In genomic region chr11:69864138-69864860, GRCm38 (mm10) we compare ENCODE assay signal across 35 mouse cellular contexts. TPM values are rescaled to one million over a fixed set of nuclear protein-coding genes. Genes with fewer than 3 reads are reported as not detected.
A peak's percentile ranks its signal among the peaks of the same experiment; 100 is the strongest.
DNase-seq lines count a peak whose midpoint lies in the region; ATAC-seq and TF ChIP-seq lines count a peak whose summit lies in the region.
"Had no signal": no experiment of that assay in that cellular context is flagged by ENCODE, and none has a peak within 500 bp of the region (broad histone marks: within the 10 kb centered on the region; RNA-seq: fewer than 3 reads in every experiment).

No protein-coding gene starts in this region.

- TF ChIP-seq EP300 in liver, postnatal 0 days (IDR thresholded peaks at IDR 0.05; ENCODE audit: low read depth): no peak

- H3K27ac ChIP-seq in heart, embryonic 13.5 days (replicated peaks): peak overlapping the region; percentile 65
- H3K27ac ChIP-seq in liver, embryonic 11.5 days (ENCODE audit: low read depth, low read length): peak overlapping the region; percentile 76
- H3K27ac ChIP-seq in liver, postnatal 0 days (ENCODE audit: low read depth): no peak overlapping the region
- H3K27ac ChIP-seq: embryonic facial prominence, embryonic 13.5 days; hindbrain, embryonic 10.5 days; intestine, embryonic 15.5 days; limb, embryonic 12.5 days; neural tube, embryonic 13.5 days had no signal

- no peak for ATAC-seq in heart, embryonic 13.5 days (ENCODE audit: extremely low read depth, insufficient number of reproducible peaks, low FRiP score, low TSS enrichment)
- peak; percentile 54; the same call in 1 of the 2 replicates for ATAC-seq in erythroblast, adult 5-6 weeks (replicated peaks; ENCODE audit: low FRiP score, poor library complexity, severe bottlenecking)
- ATAC-seq in liver, embryonic 11.5 days (replicated peaks; ENCODE audit: low FRiP score): no peak
- no peak for ATAC-seq in liver, postnatal 0 days
- ATAC-seq: forebrain, postnatal 0 days; hindbrain, embryonic 16.5 days; intestine, embryonic 15.5 days; midbrain, embryonic 16.5 days had no signal

- WGBS in heart, embryonic 13.5 days: 54% methylated on average over 8 of the region's 8 CpGs
- WGBS in liver, embryonic 11.5 days: 41% methylated on average over 8 of the region's 8 CpGs
- WGBS in liver, postnatal 0 days (ENCODE audit: insufficient replicate concordance): 36% methylated on average over 8 of the region's 8 CpGs

- no peak for DNase-seq in heart, postnatal 14 days
- DNase-seq in liver, embryonic 11.5 days (ENCODE audit: low spot score): no peak
- no peak for DNase-seq in liver, postnatal 0 days
- DNase-seq in testis, postnatal 10 days (ENCODE audit: low spot score): no peak
- DNase-seq in adrenal gland, postnatal 36 days: no peak
- DNase-seq: adrenal gland, postnatal 14 days; cerebellum, adult 8-10 months; cerebellum, postnatal 36 days; embryo, embryonic 11 days; forebrain, postnatal 0 days; gastrocnemius, postnatal 14 days; kidney, adult 8-10 months; kidney, postnatal 10 days; lung, adult 2 months; lung, postnatal 14 days; thymus, adult 2 months; thymus, postnatal 4 days had no signal

- no peaks in the 10 kb centered on the region for H3K9me3 ChIP-seq in heart, embryonic 13.5 days
- no peaks in the 10 kb centered on the region for H3K9me3 ChIP-seq in liver, embryonic 11.5 days (ENCODE audit: control insufficient read depth, low read length)
- no peaks in the 10 kb centered on the region for H3K9me3 ChIP-seq in liver, postnatal 0 days (ENCODE audit: low read length)
- H3K9me3 ChIP-seq: embryonic facial prominence, embryonic 13.5 days; hindbrain, embryonic 10.5 days; intestine, embryonic 15.5 days; limb, embryonic 12.5 days; megakaryocyte, embryonic 14.5 days; neural tube, embryonic 13.5 days had no signal

- H3K27me3 ChIP-seq in heart, embryonic 13.5 days (replicated peaks): peaks cover 8% of the 10 kb centered on the region
- H3K27me3 ChIP-seq in liver, embryonic 11.5 days (replicated peaks; ENCODE audit: control insufficient read depth, insufficient read depth, low read length): peaks cover 4% of the 10 kb centered on the region; the same call in 1 of the 2 replicates
- no peaks in the 10 kb centered on the region for H3K27me3 ChIP-seq in liver, postnatal 0 days (ENCODE audit: insufficient read depth, low read length)
- H3K27me3 ChIP-seq: intestine, embryonic 15.5 days had no signal

- no peak for TF ChIP-seq CTCF in liver, postnatal 0 days (IDR thresholded peaks at IDR 0.05; ENCODE audit: low read depth)

- no peak overlapping the region for H3K9ac ChIP-seq in heart, embryonic 13.5 days
- H3K9ac ChIP-seq in liver, embryonic 11.5 days (ENCODE audit: low read depth, low read length): peak overlapping the region; percentile 55
- 0 out of 2 replicates have a peak overlapping the region, but pooled peaks have one; percentile 21 for H3K9ac ChIP-seq in liver, postnatal 0 days (replicated peaks)
- H3K9ac ChIP-seq: embryonic facial prominence, embryonic 13.5 days; forebrain, postnatal 0 days; intestine, embryonic 15.5 days; limb, embryonic 12.5 days; neural tube, embryonic 13.5 days had no signal

- H3K36me3 ChIP-seq in heart, embryonic 13.5 days: no peaks in the 10 kb centered on the region
- H3K36me3 ChIP-seq in liver, embryonic 11.5 days (ENCODE audit: control insufficient read depth, insufficient read depth, low read length): no peaks in the 10 kb centered on the region
- H3K36me3 ChIP-seq in liver, postnatal 0 days (replicated peaks; ENCODE audit: insufficient read depth, low read length): no peaks in the 10 kb centered on the region
- H3K36me3 ChIP-seq: embryonic facial prominence, embryonic 13.5 days; hindbrain, embryonic 10.5 days; intestine, embryonic 15.5 days; limb, embryonic 12.5 days; neural tube, embryonic 13.5 days had no signal

- H3K4me2 ChIP-seq in heart, embryonic 13.5 days: no peak overlapping the region
- H3K4me2 ChIP-seq in liver, embryonic 11.5 days: peak overlapping the region; percentile 33
- H3K4me2 ChIP-seq in liver, postnatal 0 days (ENCODE audit: low read depth, low read length): 0 out of 2 replicates have a peak overlapping the region, but pooled peaks have one; percentile 7
- H3K4me2 ChIP-seq: embryonic facial prominence, embryonic 13.5 days; intestine, embryonic 15.5 days; limb, embryonic 12.5 days; neural tube, embryonic 13.5 days had no signal

- H3K4me3 ChIP-seq in heart, embryonic 13.5 days: no peak overlapping the region
- H3K4me3 ChIP-seq in liver, embryonic 11.5 days (ENCODE audit: low read depth, low read length): no peak overlapping the region
- H3K4me3 ChIP-seq in liver, postnatal 0 days (ENCODE audit: low read depth, low read length): no peak overlapping the region
- H3K4me3 ChIP-seq: embryonic facial prominence, embryonic 13.5 days; hindbrain, embryonic 10.5 days; intestine, embryonic 15.5 days; limb, embryonic 12.5 days; megakaryocyte, embryonic 14.5 days; myocyte; neural tube, embryonic 13.5 days had no signal

- H3K4me1 ChIP-seq in heart, embryonic 13.5 days: peaks cover 14% of the 10 kb centered on the region
- peaks cover 15% of the 10 kb centered on the region for H3K4me1 ChIP-seq in liver, embryonic 11.5 days (replicated peaks; ENCODE audit: control insufficient read depth, insufficient read depth, low read length)
- peaks cover 10% of the 10 kb centered on the region for H3K4me1 ChIP-seq in liver, postnatal 0 days (ENCODE audit: insufficient read depth)
- H3K4me1 ChIP-seq: intestine, embryonic 15.5 days; limb, embryonic 12.5 days; neural tube, embryonic 13.5 days had no signal

- intact Hi-C loops in heart, postnatal 14 days (cut with DNase I): no loop called here

RNA-seq across cellular contexts. Expression of gene Tnk1, which starts 5.8 kb away (rescaled TPM):
- polyA plus RNA-seq in heart, embryonic 13.5 days (2015; fragmentation: Nextera tagmentation; extraction: Ambion mirVana): 0.38 and 0.56 TPM in 2 replicates
- under 1 TPM in 1 of 2 experiments, not detected in 1; 0.24 TPM for total RNA-seq in heart, postnatal 14 days (2021)
- total RNA-seq in erythroblast, adult 5-6 weeks (2015; ENCODE audit: low replicate concordance): 15.5 and 19.6 TPM in 2 replicates
- total RNA-seq in erythroblast, adult 5-6 weeks (2017; ENCODE audit: low replicate concordance): 8.3 and 13.8 TPM in 2 replicates
- 0.57 and 0.62 TPM in 2 replicates for polyA plus RNA-seq in liver, embryonic 11.5 days (2014; fragmentation: Nextera tagmentation; extraction: Ambion mirVana)
- 0.28 and 0.69 TPM in 2 replicates for polyA plus RNA-seq in liver, postnatal 0 days (2015; fragmentation: Nextera tagmentation; extraction: Ambion mirVana)
- total RNA-seq in adrenal gland, postnatal 36 days (2021): not detected
- total RNA-seq: forebrain, postnatal 0 days; layer of hippocampus, adult 18-20 months; layer of hippocampus, postnatal 25 days had no signal
- polyA plus RNA-seq: C2C12, myocyte had no signal

RNA-seq across cellular contexts. Expression of gene Tmem95, which starts 13.5 kb away (rescaled TPM):
- polyA plus RNA-seq in heart, embryonic 13.5 days (2015; fragmentation: Nextera tagmentation; extraction: Ambion mirVana): not detected in 2 replicates
- total RNA-seq in heart, postnatal 14 days (2021): not detected
- total RNA-seq in erythroblast, adult 5-6 weeks (2015; ENCODE audit: low replicate concordance): not detected in 2 replicates
- total RNA-seq in erythroblast, adult 5-6 weeks (2017; ENCODE audit: low replicate concordance): not detected in 2 replicates
- polyA plus RNA-seq in liver, embryonic 11.5 days (2014; fragmentation: Nextera tagmentation; extraction: Ambion mirVana): not detected in 2 replicates
- polyA plus RNA-seq in liver, postnatal 0 days (2015; fragmentation: Nextera tagmentation; extraction: Ambion mirVana): not detected in 2 replicates
- not detected for total RNA-seq in adrenal gland, postnatal 36 days (2021)
- total RNA-seq: adrenal gland, postnatal 14 days; forebrain, postnatal 0 days; gastrocnemius, postnatal 14 days; layer of hippocampus, adult 18-20 months; layer of hippocampus, postnatal 25 days; left cerebral cortex, postnatal 10 days had no signal
- polyA plus RNA-seq: brain, embryonic 14.5 days; C2C12; embryonic facial prominence, embryonic 13.5 days; forebrain, postnatal 0 days; heart, embryonic 14.5 days; hindbrain, embryonic 10.5 days; hindbrain, embryonic 16.5 days; intestine, embryonic 15.5 days; limb, embryonic 12.5 days; lung, adult 2 months; midbrain, embryonic 16.5 days; myocyte; neural tube, embryonic 13.5 days; stomach, embryonic 16.5 days; thymus, adult 2 months had no signal

RNA-seq across cellular contexts. Expression of gene Kctd11, which starts 16.9 kb away (rescaled TPM):
- polyA plus RNA-seq in heart, embryonic 13.5 days (2015; fragmentation: Nextera tagmentation; extraction: Ambion mirVana): 3.9 TPM in 2 replicates
- 1 to 10 TPM; 3.1 to 3.8 TPM for total RNA-seq in heart, postnatal 14 days (2021)
- 1.3 and 2.1 TPM in 2 replicates for total RNA-seq in erythroblast, adult 5-6 weeks (2015; ENCODE audit: low replicate concordance)
- 0.42 and 0.77 TPM in 2 replicates for total RNA-seq in erythroblast, adult 5-6 weeks (2017; ENCODE audit: low replicate concordance)
- polyA plus RNA-seq in liver, embryonic 11.5 days (2014; fragmentation: Nextera tagmentation; extraction: Ambion mirVana): 2.3 and 3.6 TPM in 2 replicates
- polyA plus RNA-seq in liver, postnatal 0 days (2015; fragmentation: Nextera tagmentation; extraction: Ambion mirVana): 0.92 and 0.95 TPM in 2 replicates
- total RNA-seq in adrenal gland, postnatal 36 days (2021): 1 to 10 TPM; 4.2 to 5.4 TPM

RNA-seq across cellular contexts. Expression of gene Plscr3, which starts 18.1 kb away (rescaled TPM):
- 75.4 and 76.2 TPM in 2 replicates for polyA plus RNA-seq in heart, embryonic 13.5 days (2015; fragmentation: Nextera tagmentation; extraction: Ambion mirVana)
- 10 to 100 TPM; 34.0 to 35.9 TPM for total RNA-seq in heart, postnatal 14 days (2021)
- 12.5 and 17.6 TPM in 2 replicates for total RNA-seq in erythroblast, adult 5-6 weeks (2015; ENCODE audit: low replicate concordance)
- total RNA-seq in erythroblast, adult 5-6 weeks (2017; ENCODE audit: low replicate concordance): 5.9 and 11.4 TPM in 2 replicates
- polyA plus RNA-seq in liver, embryonic 11.5 days (2014; fragmentation: Nextera tagmentation; extraction: Ambion mirVana): 63.5 and 70.1 TPM in 2 replicates
- 20.8 and 23.1 TPM in 2 replicates for polyA plus RNA-seq in liver, postnatal 0 days (2015; fragmentation: Nextera tagmentation; extraction: Ambion mirVana)
- total RNA-seq in adrenal gland, postnatal 36 days (2021): 10 to 100 TPM; 49.3 to 50.4 TPM

RNA-seq across cellular contexts. Expression of gene Tmem256, which starts 26.0 kb away (rescaled TPM):
- 330 and 361 TPM in 2 replicates for polyA plus RNA-seq in heart, embryonic 13.5 days (2015; fragmentation: Nextera tagmentation; extraction: Ambion mirVana)
- total RNA-seq in heart, postnatal 14 days (2021): 100 to 1,000 TPM; 134 to 138 TPM
- total RNA-seq in erythroblast, adult 5-6 weeks (2015; ENCODE audit: low replicate concordance): 142 and 218 TPM in 2 replicates
- 57.1 and 181 TPM in 2 replicates for total RNA-seq in erythroblast, adult 5-6 weeks (2017; ENCODE audit: low replicate concordance)
- polyA plus RNA-seq in liver, embryonic 11.5 days (2014; fragmentation: Nextera tagmentation; extraction: Ambion mirVana): 336 and 370 TPM in 2 replicates
- polyA plus RNA-seq in liver, postnatal 0 days (2015; fragmentation: Nextera tagmentation; extraction: Ambion mirVana): 412 and 418 TPM in 2 replicates
- 100 to 1,000 TPM; 144 to 166 TPM for total RNA-seq in adrenal gland, postnatal 36 days (2021)

Comparison
In these comparisons a context has a peak if more than half of its experiments do, and no peak if none do; other contexts are left out.
1. RNA of gene Tnk1, which starts 5.8 kb away (total RNA-seq): 8.3 to 19.6 TPM in erythroblast, adult 5-6 weeks; 0.24 TPM in heart, postnatal 14 days and not detected in adrenal gland, postnatal 36 days; every median in the first group is over 4 times any median in the second.